Mouse (Mus musculus) kidney, postnatal 25 days (tissue): ENCODE results near the gene Ubxn11.

Experiments
- DNase-seq, 2 experiments: peaks; one replicate each; pipeline ENCODE4 v3.0.0; 2021; ENCODE audit warnings: mixed read lengths in 2 of 2

The Ubxn11 gene

DNA sequence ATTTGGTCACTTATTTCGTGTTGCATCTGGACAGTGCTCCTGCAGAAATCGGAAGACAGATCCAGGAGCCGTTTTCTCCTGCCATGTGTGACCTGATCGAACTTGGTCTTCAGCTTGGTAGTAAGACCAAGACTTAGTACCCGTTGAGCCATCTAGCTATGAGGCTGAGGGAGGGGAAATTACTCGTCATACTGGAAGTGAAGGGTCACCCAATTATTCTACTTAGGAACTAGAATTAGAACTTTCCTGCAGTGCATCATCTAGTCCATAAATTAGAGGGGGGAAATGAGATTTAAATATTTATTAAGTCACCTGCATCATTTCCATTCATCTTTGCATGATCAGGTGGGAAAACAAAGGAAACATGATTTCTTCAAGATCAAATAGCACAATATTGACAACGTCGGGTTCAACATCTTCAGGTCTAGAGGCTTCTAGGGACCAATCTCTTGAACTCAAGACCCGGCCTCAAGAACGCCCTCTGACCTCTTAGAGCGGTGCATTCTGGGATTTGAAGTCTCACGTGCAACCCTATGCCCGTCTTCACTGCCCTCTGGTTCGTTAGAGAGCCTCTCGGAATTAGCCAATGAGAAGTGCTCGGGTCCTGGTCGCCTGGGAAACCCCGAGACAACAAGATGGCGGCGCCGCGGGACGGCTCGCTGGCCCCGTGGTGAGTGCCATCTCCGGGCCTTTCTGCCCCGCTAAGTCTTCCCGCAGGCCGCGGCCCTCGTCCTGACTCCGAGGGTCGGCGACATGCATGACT is at the start of gene Ubxn11:
Gene Ubxn11, plus strand, starts transcription at position 592 of the 763 bp plus-strand sequence.
- DNase-seq, result peak; percentile 91 to 94

DNA sequence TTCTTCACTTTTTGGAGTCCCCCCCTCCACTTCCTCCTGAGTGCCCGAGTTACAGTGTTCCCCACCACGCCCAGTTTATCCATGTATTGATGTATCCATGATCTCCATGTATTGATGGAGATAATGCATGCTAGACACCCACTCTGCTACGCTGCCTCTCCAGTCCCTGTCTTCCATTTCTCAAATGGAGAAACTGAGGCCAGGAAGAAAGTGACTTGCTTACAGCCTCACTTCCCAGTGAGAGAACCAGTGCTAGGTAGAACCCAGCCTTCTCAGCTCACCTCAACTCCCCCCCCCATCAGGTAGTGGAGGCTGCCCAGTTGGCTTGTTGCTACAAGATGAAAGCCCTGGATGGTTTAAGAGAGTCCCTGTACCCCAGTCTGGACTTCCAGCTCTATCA is 48.8 kb upstream of the Ubxn11 start, which contains the start of gene Zfp683:
Gene Zfp683, plus strand, starts transcription at position 301 of the 400 bp plus-strand sequence.
- DNase-seq, result no peak

DNA sequence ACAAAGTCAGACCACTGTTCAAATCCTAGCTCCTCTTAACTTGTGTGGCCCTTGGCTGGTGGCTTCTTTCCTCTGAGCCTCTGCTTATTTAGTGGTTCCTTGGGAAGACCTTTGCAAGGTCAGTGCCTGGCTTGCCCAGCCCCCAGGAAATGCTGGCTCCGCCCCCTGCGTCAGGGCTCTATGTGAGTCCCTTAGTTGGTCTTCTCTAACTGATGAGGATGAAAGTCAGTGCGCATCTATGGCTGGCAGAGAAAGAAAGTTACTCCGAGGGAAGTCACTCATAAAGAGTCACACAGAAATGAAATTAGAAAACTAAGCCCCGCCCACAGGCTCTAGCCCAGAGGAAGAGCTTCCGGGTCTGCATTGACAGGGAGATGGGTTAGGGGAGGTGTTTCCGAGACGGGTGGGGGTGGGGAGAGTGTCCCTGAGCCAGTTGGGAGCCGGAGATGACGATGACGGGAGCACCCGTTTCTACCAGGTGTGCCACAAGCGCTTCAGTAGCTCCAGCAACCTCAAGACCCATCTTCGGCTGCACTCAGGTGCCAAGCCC is 44.1 kb upstream of the Ubxn11 start:
- DNase-seq, result no peak

DNA sequence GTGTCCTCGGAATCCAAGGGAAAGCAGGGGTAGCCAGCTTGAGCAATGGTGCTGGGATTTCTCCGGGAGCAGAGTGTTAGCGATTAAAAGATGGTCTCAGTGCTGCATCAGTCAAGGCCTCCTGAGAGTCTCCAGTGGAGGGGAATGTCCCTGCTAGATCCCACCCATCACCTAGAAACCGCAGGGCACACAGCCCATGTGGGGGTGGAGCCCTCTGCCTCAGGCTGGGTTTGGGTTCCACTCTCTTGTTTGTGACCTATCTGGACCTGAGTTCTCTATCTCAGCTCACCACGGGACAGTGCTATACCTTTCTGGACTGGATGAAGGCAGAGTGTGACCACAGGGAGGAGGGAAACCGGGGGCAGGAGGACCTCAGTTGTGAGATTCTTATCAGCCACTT is 43.5 kb upstream of the Ubxn11 start:
- DNase-seq, result no peak

DNA sequence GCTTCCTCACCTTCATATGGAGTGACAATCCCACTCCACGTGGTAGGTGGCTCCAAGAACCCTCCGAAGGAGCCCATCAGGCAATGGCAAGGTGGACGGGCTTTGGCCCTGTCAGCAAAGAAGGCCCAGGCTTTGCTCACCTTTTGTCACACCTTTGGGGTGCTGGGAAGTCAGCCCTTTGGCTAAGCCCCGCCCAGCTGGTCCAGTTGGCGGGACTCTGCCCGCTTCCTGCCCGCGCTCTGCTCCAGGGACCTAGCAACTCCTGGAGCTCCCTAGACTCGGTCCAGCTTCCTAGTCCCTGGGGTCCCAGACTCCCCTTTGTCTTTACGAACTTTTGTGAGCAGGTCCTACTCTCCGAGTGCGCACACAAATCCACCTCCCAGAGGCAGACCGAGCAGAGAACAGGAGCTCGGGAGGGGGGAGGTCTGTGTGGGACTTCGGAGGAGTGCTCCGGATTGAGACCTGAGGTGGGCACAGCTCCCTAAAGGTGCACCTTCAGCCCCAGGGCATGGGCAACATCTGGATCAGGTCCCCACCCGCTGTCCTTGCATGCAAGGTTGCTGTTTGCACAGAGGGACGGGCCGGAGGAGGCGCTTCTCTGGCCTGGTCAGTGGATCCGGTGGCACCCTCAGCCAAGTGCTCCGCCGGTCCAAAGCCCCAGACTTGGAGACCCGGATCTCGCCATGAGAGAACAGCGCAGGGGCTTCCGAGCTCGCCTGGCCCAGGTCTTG is 42.1 kb upstream of the Ubxn11 start, which contains the start of gene Crybg2:
Gene Crybg2, plus strand, starts transcription at position 681 of the 731 bp plus-strand sequence.
- DNase-seq, result no peak

DNA sequence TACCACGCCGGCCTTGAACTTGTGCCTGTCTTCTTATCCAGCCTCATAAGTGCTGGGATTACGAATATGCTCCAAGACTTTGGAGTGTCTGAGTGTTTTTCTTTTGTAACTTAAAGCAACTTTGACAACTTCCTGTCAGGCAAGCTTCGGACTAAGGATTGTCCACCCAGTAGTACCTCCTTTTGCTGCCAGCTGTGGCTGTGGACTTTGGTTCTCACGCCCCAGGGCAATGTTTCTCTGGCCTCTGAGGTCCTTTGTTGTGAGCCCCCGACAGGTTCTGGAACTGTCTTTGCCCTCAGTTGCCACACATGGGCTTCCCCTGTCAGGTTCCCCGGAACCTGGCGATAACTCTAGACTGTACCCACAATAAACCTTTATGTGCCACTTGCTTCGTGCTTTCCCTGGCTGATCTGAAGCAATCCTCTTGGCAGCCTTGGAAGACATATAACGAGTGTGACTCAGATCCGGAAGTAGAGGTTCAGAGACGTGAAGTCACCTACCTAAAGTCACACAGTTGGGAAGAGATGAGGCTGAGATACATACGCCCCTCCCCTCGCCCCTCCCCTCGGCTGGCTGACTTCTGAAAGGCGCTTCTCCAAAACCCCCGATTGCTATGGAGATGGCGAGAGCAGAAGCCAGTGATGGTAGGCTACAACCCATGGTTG is 41.1 kb upstream of the Ubxn11 start:
- DNase-seq, result peak; percentile 29 to 61

DNA sequence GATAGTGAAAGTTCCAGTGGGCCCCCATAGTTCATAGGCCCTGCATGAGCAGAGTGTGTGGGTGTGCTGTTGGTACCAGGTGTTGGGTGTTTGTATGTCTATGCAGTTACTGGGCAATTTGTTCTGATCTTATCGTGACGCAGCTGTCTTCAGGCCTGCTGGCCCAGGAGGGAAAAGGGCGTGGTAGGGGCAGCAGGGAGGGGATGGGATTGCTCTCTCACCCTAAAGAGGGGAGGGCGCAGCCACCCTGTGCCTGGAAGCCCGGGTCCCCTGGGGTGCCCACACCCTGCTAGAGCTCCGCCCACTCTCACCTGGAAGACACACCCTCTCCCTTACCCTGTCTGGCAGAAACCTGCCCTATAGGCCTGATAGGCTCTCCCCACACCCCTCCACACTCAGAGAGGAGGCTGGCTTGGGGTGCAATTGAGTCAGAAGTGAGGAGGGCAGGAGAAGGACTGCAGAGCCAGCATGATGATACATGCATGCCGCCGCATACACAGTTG is 40.4 kb upstream of the Ubxn11 start:
- no peak for DNase-seq

DNA sequence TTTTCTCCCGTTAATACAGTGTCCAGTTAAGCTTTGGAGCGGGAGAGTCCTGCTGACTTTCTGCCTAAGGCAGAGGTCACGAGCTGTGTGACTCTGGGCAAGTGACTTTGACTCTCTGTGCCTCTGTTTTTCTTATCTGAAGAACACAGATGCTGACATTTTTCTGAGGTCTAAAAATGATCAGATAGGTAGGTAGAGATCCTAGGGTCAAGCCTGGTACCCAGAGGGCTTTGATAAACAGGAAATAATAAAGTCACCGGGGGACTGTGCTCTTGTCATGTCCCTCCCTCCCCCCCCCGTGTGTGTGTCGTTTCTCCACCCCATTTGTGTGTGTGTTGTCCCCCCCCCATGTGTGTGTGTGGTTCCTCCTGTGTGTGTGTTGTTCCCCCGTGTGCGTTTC is 39.8 kb upstream of the Ubxn11 start:
- DNase-seq, result no peak

DNA sequence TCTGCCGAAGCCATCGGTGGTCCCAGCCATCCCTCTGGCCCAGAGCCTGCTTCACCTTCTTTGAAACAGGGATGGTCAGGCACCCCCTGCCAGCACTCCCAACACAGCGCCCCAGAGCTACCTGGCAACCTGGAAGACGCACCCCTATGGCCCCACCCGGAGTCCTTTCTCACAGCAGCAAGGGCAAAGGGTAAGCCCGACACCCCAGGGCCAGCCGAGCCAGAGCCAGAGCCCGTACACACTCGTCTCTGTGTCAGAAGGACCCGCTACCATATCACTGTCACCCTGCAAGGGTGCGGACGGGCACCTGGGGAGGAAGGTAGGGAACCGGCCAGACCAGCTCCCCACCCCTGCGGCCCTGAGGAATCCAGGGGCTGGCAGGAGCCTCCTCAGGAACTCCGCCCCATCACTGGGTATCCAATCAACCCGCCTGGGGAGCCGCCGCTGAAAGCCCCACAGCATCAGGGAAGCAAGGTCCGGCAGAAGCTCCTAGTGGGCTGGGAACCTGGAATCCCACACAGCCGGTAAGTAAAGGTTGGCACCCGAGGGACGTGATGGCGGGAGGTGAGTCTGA is 36.9 kb upstream of the Ubxn11 start:
- DNase-seq, result peak; percentile 19 to 71

DNA sequence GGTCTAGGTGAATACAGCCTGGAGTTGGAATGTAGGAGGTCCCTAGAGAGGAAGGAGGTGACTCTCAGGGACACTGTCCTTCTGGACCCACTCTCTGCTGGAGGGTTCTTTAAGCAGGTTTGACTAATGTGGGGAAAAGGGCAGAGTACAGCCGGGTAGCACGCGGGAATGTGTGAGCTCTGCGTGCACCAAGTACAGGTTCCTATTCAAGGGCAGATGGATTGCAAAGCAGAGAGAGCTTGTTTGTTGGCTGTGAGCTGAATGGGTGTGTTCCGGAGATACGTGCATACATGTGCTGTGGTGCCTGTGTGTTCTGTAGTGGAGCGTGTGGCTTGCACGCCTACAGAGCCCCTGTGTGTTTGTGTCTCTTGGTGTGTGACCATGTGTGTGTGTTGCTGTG is 35.0 kb upstream of the Ubxn11 start:
- DNase-seq, result peak; percentile 52 to 78

DNA sequence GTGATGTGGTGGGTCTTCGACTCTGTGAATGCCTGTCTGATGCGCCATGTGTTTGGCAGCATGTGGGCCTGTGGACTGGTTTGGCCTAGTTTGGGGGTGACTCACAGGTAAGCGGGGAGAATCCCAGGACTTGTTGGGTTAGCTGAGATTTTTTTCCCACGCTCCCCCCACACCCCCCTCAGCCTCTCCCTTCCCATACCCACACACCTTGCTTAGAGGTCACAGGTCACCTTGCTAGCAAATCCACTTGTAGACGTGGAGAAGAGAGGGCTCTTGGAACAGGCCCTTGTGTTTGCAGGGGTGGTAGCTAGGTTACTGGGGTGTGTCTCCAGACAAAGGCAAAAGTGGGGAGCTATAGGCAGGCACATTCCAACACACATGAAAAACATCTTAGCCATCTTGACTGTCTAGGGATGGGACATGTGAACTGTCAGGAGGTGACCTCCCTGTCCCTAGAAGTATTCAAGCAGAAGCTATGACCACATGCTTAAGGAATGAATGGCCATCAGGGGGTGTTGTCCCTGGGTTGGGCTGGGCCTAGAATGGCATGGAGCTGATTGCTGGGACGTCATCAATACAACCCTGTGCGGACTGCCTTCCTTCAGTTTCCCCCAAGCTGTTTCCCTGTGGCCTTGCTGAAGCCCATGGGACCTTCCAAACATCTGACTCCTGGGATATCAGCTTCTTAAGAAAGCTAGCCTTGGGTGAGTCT is 34.4 kb upstream of the Ubxn11 start:
- DNase-seq, result no peak

DNA sequence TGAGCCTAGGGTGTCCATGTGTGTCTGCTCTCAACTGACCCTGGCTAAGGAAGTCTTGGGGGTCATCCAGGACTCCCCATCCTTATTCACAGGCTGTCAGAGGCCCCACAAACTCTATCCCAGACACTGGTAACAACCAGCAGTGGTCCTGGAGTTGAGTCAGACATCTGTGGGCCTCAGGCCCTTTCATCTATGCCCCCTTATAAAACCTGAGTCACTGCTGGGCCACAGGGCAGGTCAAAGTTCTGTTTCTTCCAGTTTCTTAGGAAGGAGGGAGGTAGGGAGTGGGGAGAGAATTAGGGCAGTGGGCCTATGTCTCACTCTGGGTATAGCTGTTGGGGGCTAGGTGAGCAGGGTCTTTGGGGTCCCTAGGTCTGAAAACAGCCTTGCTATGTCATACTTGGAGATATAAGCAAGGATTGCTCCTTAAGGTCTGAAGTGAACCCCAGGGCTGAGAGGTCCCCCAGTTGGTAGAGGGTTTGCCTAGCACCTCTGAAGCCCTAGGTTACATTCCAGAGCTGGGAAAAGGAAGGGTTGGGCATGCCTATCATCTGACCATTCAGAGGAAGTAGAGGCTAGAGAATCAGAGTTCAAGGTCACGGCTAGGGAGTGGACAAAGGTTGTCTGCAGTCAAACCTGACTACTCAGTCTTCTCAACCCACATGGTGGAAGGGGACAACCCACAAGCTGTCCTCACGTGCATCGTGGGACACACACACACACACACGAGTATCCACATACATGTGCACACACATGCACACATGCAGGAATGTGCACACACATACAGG is 33.4 kb upstream of the Ubxn11 start:
- DNase-seq, result no peak

DNA sequence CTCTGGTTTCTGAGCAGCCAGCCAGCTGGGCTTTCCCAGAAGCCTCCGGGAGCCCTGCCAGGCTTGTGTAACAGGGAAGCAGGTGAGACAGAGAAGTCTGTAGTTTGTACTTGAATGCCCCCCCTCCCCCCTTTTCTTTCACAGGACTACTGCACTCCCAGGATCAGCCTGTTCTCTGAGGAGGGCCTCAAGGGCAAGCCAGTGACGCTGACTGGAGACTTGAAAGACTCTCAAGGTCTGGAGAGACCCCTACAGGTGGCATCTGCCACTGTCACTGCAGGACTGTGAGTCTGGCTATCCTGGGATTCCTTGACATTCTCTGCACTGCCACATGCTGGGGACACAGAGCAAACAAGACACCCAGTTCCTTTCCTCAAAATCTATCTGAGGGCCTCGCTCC is 23.7 kb upstream of the Ubxn11 start:
- DNase-seq, result peak; percentile 73 to 87

DNA sequence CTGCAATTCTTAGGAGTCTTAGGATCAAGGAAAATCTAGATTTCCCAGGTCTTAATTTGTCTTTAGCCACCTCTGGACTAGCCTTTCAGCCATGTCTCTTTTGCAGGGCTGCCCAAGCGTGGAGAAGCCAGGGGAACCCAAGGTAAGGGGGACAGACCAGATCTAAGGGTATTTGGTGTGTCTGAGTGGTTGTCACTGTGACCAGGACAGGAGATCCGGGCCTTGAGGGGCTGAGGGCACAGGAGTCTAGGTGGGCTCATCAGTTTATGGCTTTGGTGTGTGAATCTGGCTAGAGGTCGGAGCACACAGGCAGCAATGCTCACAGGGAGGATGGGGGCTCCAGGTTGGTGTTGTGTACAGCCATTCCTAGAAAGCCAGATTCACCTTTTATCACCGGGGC is 21.7 kb upstream of the Ubxn11 start:
- no peak for DNase-seq

DNA sequence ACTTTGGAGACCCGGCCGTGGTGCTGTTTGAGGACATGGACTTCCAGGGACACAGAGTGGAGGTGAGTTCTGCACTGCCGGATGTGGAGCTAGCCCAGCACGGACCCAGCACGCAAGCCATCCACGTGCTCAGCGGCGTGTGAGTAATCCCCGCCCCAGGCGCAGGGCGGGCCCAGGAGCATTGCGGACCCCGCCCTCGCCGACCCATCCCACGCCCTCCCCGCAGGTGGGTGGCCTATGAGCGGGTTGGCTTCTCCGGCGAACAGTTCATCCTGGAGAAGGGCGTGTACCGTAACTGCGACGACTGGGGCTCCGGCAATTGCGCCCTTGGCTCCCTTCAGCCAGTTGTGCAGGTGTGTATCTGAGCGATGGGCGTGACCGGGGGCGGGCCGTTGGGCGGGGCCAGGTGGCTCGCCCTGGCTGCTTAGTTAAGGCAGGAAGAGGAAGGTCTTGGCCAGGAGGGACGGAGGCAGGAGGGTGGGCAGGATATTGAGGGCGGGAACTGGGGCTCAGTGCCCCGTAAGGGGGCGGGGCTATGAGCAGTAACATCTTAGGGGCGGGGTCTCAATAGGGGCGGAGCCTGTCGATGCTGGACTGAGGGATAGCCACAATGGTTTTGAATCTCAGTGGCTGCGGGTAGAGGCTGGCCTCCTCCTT is 20.5 kb upstream of the Ubxn11 start:
- peak; percentile 82 to 94 for DNase-seq

DNA sequence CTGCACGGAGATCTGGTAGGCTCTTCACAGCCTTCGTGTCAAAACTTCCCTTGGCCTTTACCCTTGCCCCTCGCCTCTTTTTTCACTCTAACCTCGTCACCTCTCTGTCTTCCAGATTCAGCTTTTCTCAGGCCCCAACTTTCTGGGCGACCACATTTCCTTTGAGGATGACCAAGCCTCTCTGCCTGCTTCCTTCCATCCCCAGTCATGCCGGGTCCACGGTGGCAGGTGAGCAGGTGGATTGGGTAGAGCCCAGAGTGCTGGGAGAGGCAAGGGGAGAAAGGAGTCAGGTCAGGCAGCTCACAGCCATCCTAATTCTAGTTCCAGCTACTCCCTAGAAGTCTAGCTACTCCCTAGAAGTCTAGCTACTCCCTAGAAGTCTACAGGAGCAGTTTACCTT is 19.9 kb upstream of the Ubxn11 start:
- DNase-seq, result no peak

DNA sequence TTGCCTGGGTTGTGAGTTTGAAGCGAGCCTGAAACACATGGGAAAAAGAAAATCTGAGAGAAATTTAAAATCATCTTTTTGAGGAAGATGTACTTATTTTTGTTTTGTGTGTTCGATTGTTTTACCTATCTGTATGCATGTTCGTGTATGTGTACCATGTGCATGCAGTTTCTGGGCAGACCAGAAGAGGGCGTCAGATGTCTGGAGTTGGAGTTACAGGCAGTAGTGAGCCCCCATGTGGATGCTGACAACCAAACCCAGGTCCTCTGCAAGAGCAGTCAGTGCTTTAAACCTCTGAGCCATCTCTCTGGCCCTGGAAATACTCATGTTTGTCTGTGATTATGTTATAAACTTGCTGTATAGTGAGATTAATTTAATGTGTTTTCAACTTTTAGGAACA is 17.4 kb upstream of the Ubxn11 start:
- DNase-seq, result no peak

DNA sequence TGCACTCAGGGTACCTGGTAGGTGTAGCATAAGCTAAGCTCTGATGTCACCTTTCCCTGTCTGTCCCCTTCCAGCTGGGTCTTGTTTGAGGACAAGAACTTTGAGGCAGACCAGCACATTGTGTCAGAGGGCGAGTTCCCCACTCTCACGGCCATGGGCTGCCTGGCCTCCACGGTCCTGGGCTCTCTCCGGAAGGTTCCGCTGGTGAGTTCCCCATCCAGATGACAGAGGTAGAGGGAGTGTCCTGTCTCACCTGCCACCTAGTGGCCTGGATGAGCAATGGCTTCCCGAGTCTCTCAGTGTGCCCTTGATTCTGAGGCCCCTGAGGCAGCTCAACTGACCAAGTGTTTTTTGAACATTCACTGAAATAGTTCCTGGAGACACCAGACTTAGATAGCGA is 15.0 kb upstream of the Ubxn11 start:
- peak; percentile 51 to 68 for DNase-seq

DNA sequence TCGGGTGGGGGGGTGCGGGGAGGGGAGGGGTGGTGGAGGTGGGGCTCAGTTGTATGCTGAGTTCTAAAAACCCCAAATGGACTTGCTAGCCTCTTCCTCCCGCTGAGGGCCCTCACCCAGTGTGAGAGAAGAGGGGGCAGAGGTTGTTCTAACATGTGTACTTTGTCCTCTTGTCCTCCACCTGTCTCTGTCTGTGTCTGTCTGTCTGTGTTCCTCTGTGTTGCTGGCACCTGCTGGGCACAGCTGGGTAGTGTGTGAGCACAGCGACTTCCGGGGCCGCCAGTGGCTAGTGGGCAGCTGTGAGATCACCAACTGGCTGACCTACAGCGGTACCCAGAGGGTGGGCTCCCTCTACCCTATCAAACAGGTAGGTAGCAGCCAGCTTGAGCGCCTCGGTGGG is 13.3 kb upstream of the Ubxn11 start:
- no peak for DNase-seq

DNA sequence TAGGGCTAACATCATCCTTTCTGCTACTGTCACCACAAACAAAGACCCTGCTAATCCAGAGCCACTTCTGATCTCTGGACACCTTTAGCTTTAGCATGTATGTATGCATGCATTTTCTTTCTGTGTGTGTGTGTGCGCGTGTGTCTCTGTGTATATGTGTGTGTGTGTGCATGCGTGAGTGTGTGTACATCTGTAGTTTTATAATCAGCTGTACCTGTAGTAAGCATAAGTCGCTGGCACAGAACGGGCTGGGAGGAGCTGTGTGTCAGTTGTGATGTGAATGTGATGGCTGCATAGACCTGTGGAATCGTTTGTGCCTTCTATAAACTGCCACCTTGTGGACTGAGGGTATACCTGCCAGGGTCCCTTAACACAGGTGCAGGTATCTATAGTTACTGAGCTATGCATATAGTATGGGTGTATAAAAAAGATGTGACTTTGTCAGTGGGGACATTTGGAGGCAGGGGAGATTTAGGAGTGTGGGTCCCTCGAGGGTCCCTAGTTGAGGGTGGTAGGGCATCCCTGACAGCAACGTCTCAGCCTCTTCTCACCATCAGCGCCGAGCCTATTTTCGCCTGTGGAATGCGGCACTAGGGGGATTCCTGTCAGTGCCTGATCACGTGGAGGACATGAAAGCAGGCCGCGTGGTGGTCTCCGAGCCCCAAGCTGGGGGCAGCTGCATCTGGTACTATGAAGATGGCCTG is 11.7 kb upstream of the Ubxn11 start:
- no peak for DNase-seq
